Mouse (Mus musculus): Measurements from ENCODE around the gene Cd48. TPM values are rescaled to one million over a fixed set of nuclear protein-coding genes. Genes with fewer than 3 reads are reported as not detected.

The Cd48 gene
- total and polyA plus RNA-seq, 2 experiments from 2014 or later = 2.6 TPM; not detected in 1

DNA sequence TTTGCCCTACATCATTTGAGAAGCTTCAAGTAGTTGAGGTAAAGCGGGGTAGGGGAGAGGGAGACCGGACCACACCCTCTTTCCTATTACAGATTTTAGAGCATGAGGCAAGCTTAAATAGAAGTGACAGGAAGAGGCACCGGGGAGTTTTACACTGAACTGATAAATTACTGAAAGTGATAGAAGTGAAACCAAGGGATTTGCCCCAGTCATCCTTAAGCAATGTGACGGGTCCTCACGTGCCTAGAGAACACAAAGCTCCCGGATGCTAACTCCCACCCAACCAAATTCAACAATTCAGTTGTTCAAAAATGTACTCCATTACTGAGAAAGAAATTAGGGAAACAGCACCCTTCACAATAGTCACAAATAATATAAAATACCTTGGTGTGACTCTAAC is 53.1 kb downstream of the Cd48 start:
- Histone ChIP-seq H3K36me3 (replicated peaks; ENCODE audit: control insufficient read depth, insufficient read depth, low read length) (no peaks in the 10 kb centered on the region), H3K4me3 (ENCODE audit: low read depth, low read length) (no peak overlapping the region), H3K9me3 (replicated peaks; ENCODE audit: control insufficient read depth, low read length) (no peaks in the 10 kb centered on the region), H3K4me2 (ENCODE audit: low read depth, low read length) (no peak overlapping the region), H3K27me3 (ENCODE audit: control insufficient read depth, insufficient read depth, low read length) (no peaks in the 10 kb centered on the region), H3K9ac (replicated peaks; ENCODE audit: low read depth, low read length) (no peak overlapping the region), H3K4me1 (ENCODE audit: control insufficient read depth, insufficient read depth) (no peaks in the 10 kb centered on the region), H3K27ac (ENCODE audit: low read depth) (no peak overlapping the region)
- DNase-seq (ENCODE audit: low spot score) = no peak
- ATAC-seq (ENCODE audit: insufficient read depth, low read depth) = no peak
- TF ChIP-seq EP300 (IDR thresholded peaks at IDR 0.05; ENCODE audit: low read depth) (no peak), CTCF (IDR thresholded peaks at IDR 0.05; ENCODE audit: low read depth) (no peak)
- 75% methylated on average over 6 of the region's 6 CpGs for WGBS

GRCm38 (mm10) chr1:171748127-171748969 is 66.5 kb downstream of the Cd48 start:
- ATAC-seq (ENCODE audit: insufficient read depth, low read depth) = no peak
- TF ChIP-seq CTCF (IDR thresholded peaks at IDR 0.05; ENCODE audit: low read depth) (no peak), EP300 (IDR thresholded peaks at IDR 0.05; ENCODE audit: low read depth) (no peak)
- no peaks in the 10 kb centered on the region for H3K36me3 ChIP-seq (replicated peaks; ENCODE audit: control insufficient read depth, insufficient read depth, low read length)
- no peak for DNase-seq (ENCODE audit: low spot score)
- no peak overlapping the region for H3K4me3 ChIP-seq (ENCODE audit: low read depth, low read length)
- H3K9ac ChIP-seq (replicated peaks; ENCODE audit: low read depth, low read length) = no peak overlapping the region
- H3K4me2 ChIP-seq (ENCODE audit: low read depth, low read length) = no peak overlapping the region
- H3K27me3 ChIP-seq (ENCODE audit: control insufficient read depth, insufficient read depth, low read length) = no peaks in the 10 kb centered on the region
- H3K4me1 ChIP-seq (ENCODE audit: control insufficient read depth, insufficient read depth) = no peaks in the 10 kb centered on the region
- H3K27ac ChIP-seq (ENCODE audit: low read depth) = no peak overlapping the region
- 78% methylated on average over 3 of the region's 3 CpGs for WGBS
- no peaks in the 10 kb centered on the region for H3K9me3 ChIP-seq (replicated peaks; ENCODE audit: control insufficient read depth, low read length)

Small RNAs within 50 kb of the gene (microRNA-seq; reads per million reads assigned to microRNA genes)
- gene Mir7683 = not detected

Other genes with a start within 250 kb of the Cd48 start
- 45.6 and 75.5 TPM in 2 replicates for gene F11r, start 244.5 kb upstream of the Cd48 start, total RNA-seq (2014; rRNA removed; ENCODE audit: low replicate concordance)
- gene F11r, start 244.5 kb upstream of the Cd48 start, polyA plus RNA-seq (2015; fragmentation: Nextera tagmentation; extraction: Ambion mirVana) = 75.8 and 78.3 TPM in 2 replicates
- gene Alyref2, start 178.5 kb upstream of the Cd48 start, total RNA-seq (2014; rRNA removed; ENCODE audit: low replicate concordance) = 8.0 and 10.0 TPM in 2 replicates
- gene Alyref2, start 178.5 kb upstream of the Cd48 start, polyA plus RNA-seq (2015; fragmentation: Nextera tagmentation; extraction: Ambion mirVana) = 13.5 and 14.6 TPM in 2 replicates
- gene Itln1, start 146.7 kb upstream of the Cd48 start, total RNA-seq (2014; rRNA removed; ENCODE audit: low replicate concordance) = not detected in 2 replicates
- gene Itln1, start 146.7 kb upstream of the Cd48 start, polyA plus RNA-seq (2015; fragmentation: Nextera tagmentation; extraction: Ambion mirVana) = not detected in 2 replicates
- 1.0 and 4.0 TPM in 2 replicates for gene Cd244a, start 122.8 kb upstream of the Cd48 start, total RNA-seq (2014; rRNA removed; ENCODE audit: low replicate concordance)
- gene Cd244a, start 122.8 kb upstream of the Cd48 start, polyA plus RNA-seq (2015; fragmentation: Nextera tagmentation; extraction: Ambion mirVana) = 0.16 and 0.33 TPM in 2 replicates
- 0.31 TPM in 1 of 2 replicates, not detected in the other for gene Ly9, start 74.6 kb upstream of the Cd48 start, total RNA-seq (2014; rRNA removed; ENCODE audit: low replicate concordance)
- gene Ly9, start 74.6 kb upstream of the Cd48 start, polyA plus RNA-seq (2015; fragmentation: Nextera tagmentation; extraction: Ambion mirVana) = 0.18 and 0.21 TPM in 2 replicates
- not detected in 2 replicates for gene Slamf7, start 29.0 kb upstream of the Cd48 start, total RNA-seq (2014; rRNA removed; ENCODE audit: low replicate concordance)
- 0.12 and 0.14 TPM in 2 replicates for gene Slamf7, start 29.0 kb upstream of the Cd48 start, polyA plus RNA-seq (2015; fragmentation: Nextera tagmentation; extraction: Ambion mirVana)
- gene Slamf1, start 85.1 kb downstream of the Cd48 start, total RNA-seq (2014; rRNA removed; ENCODE audit: low replicate concordance) = 0.15 TPM in 1 of 2 replicates, not detected in the other
- 0.10 and 0.14 TPM in 2 replicates for gene Slamf1, start 85.1 kb downstream of the Cd48 start, polyA plus RNA-seq (2015; fragmentation: Nextera tagmentation; extraction: Ambion mirVana)
- gene Cd84, start 157.7 kb downstream of the Cd48 start, total RNA-seq (2014; rRNA removed; ENCODE audit: low replicate concordance) = 0.27 and 4.6 TPM in 2 replicates
- gene Cd84, start 157.7 kb downstream of the Cd48 start, polyA plus RNA-seq (2015; fragmentation: Nextera tagmentation; extraction: Ambion mirVana) = 1.7 and 2.1 TPM in 2 replicates
- 0.15 TPM in 1 of 2 replicates, not detected in the other for gene Gm10521, start 213.7 kb downstream of the Cd48 start, total RNA-seq (2014; rRNA removed; ENCODE audit: low replicate concordance)
- gene Gm10521, start 213.7 kb downstream of the Cd48 start, polyA plus RNA-seq (2015; fragmentation: Nextera tagmentation; extraction: Ambion mirVana) = not detected in 2 replicates
- gene Slamf6, start 235.5 kb downstream of the Cd48 start, total RNA-seq (2014; rRNA removed; ENCODE audit: low replicate concordance) = 0.12 TPM in 1 of 2 replicates, not detected in the other
- gene Slamf6, start 235.5 kb downstream of the Cd48 start, polyA plus RNA-seq (2015; fragmentation: Nextera tagmentation; extraction: Ambion mirVana) = 0.11 and 0.26 TPM in 2 replicates